Mouse (Mus musculus) MN1 (cell line): Measurements from ENCODE around the gene Zfp74.
A peak's percentile ranks its signal among the peaks of the same experiment; 100 is the strongest.

Experiments used
- DNase-seq: peaks from one replicate; pipeline ENCODE4 v3.0.0-alpha.2; 2016; ENCODE audit warnings: low spot score

Gene Zfp74

GRCm38 (mm10) chr7:29944201-29944600 lies 9.7 kb downstream of the Zfp74 start:
- no peak for DNase-seq

- no peak for DNase-seq
Observed at GRCm38 (mm10) chr7:29943720-29944119, 10.2 kb downstream of the Zfp74 start.

GRCm38 (mm10) chr7:29942740-29943139 lies 11.1 kb downstream of the Zfp74 start:
- DNase-seq, result no peak

- no peak for DNase-seq
Observed at GRCm38 (mm10) chr7:29941027-29941426, 12.9 kb downstream of the Zfp74 start.

- DNase-seq, result no peak
Observed at GRCm38 (mm10) chr7:29938856-29939255, 15.0 kb downstream of the Zfp74 start.

- DNase-seq, result no peak
Observed at GRCm38 (mm10) chr7:29922780-29923179, 31.1 kb downstream of the Zfp74 start.

GRCm38 (mm10) chr7:29921439-29922093 lies 32.3 kb downstream of the Zfp74 start:
- no peak for DNase-seq

- no peak for DNase-seq
Observed at GRCm38 (mm10) chr7:29918062-29918453, 35.8 kb downstream of the Zfp74 start.

- no peak for DNase-seq
Observed at GRCm38 (mm10) chr7:29917371-29918061, 36.4 kb downstream of the Zfp74 start.

- no peak for DNase-seq
Observed at GRCm38 (mm10) chr7:29912172-29912571, 41.7 kb downstream of the Zfp74 start.

GRCm38 (mm10) chr7:29910252-29910651 lies 43.6 kb downstream of the Zfp74 start:
- DNase-seq, result no peak

- peak; percentile 62 for DNase-seq
Observed at GRCm38 (mm10) chr7:29908130-29908950, 45.5 kb downstream of the Zfp74 start, which contains the start of gene Zfp383. Gene Zfp383, plus strand, starts transcription at chr7:29908223.

- peak; percentile 8 for DNase-seq
Observed at GRCm38 (mm10) chr7:29907206-29907605, 46.7 kb downstream of the Zfp74 start.

GRCm38 (mm10) chr7:29906682-29907058 lies 47.2 kb downstream of the Zfp74 start:
- no peak for DNase-seq

- DNase-seq, result peak; percentile 83
Observed at GRCm38 (mm10) chr7:29905966-29906681, 47.8 kb downstream of the Zfp74 start, which contains the start of gene Zfp27. Gene Zfp27, minus strand, starts transcription at chr7:29906572.

- DNase-seq, result no peak
Observed at GRCm38 (mm10) chr7:29904101-29904500, 49.8 kb downstream of the Zfp74 start.

- no peak for DNase-seq
Observed at GRCm38 (mm10) chr7:29898351-29898750, 55.5 kb downstream of the Zfp74 start.

GRCm38 (mm10) chr7:29892756-29893155 lies 61.1 kb downstream of the Zfp74 start:
- no peak for DNase-seq

- DNase-seq, result no peak
Observed at GRCm38 (mm10) chr7:29890501-29890900, 63.4 kb downstream of the Zfp74 start.

- DNase-seq, result no peak
Observed at GRCm38 (mm10) chr7:29880916-29881315, 73.0 kb downstream of the Zfp74 start.
